Mouse (Mus musculus): Measurements from ENCODE around the gene Sec24d. TPM values are rescaled to one million over a fixed set of nuclear protein-coding genes. Genes with fewer than 3 reads are reported as not detected.
"Not testable (repeated sequence)": the region's sequence is repeated elsewhere in the genome, so short reads cannot be mapped to it uniquely, and the experiment has no call there.

Sec24d gene
- polyA plus RNA-seq, 1 experiment from 2014 or later, result 59.4 TPM

GRCm38 (mm10) chr3:123385486-123386156, 118.4 kb downstream of the Sec24d start, which contains the start of gene Mettl14:
Gene Mettl14 (minus strand): TSS chr3:123386108.
- ATAC-seq (ENCODE audit: low FRiP score, low TSS enrichment), result peak; percentile 99
- Histone ChIP-seq H3K4me3 (ENCODE audit: low read length) (peak within 1 kb of the TSS; percentile 70), H3K9ac (ENCODE audit: low read depth, low read length) (peak within 1 kb of the TSS; percentile 72), H3K9me3 (ENCODE audit: control insufficient read depth, low read length) (no peaks in the 10 kb centered on the region), H3K27me3 (ENCODE audit: control insufficient read depth, insufficient read depth, low read length) (no peaks in the 10 kb centered on the region), H3K4me1 (ENCODE audit: control insufficient read depth, insufficient read depth, low read length) (peaks cover 11% of the 10 kb centered on the region; the same call in 1 of the 2 replicates), H3K36me3 (ENCODE audit: control insufficient read depth, insufficient read depth, low read length) (peaks cover 4% of the 10 kb centered on the region; the same call in 1 of the 2 replicates), H3K27ac (ENCODE audit: low read depth, low read length) (peak within 1 kb of the TSS; percentile 90), H3K4me2 (replicated peaks; ENCODE audit: low read depth, low read length) (peak within 1 kb of the TSS; percentile 64)
- under 1% methylated on average over 41 of the region's 41 CpGs for WGBS

GRCm38 (mm10) chr3:123386157-123386780, 119.0 kb downstream of the Sec24d start:
- Histone ChIP-seq H3K4me2 (replicated peaks; ENCODE audit: low read depth, low read length) (peak overlapping the region; percentile 49), H3K4me3 (ENCODE audit: low read length) (peak overlapping the region; percentile 70), H3K9ac (ENCODE audit: low read depth, low read length) (peak overlapping the region; percentile 72), H3K27ac (ENCODE audit: low read depth, low read length) (peak overlapping the region; percentile 62; the same call in 1 of the 2 replicates), H3K4me1 (ENCODE audit: control insufficient read depth, insufficient read depth, low read length) (peaks cover 11% of the 10 kb centered on the region; the same call in 1 of the 2 replicates)
- not testable (repeated sequence) for H3K27me3 ChIP-seq (ENCODE audit: control insufficient read depth, insufficient read depth, low read length); H3K36me3 ChIP-seq (ENCODE audit: control insufficient read depth, insufficient read depth, low read length); H3K9me3 ChIP-seq (ENCODE audit: control insufficient read depth, low read length)
- WGBS, result 14% methylated on average over 12 of the region's 12 CpGs
- ATAC-seq (ENCODE audit: low FRiP score, low TSS enrichment), result peak; percentile 80

DNA sequence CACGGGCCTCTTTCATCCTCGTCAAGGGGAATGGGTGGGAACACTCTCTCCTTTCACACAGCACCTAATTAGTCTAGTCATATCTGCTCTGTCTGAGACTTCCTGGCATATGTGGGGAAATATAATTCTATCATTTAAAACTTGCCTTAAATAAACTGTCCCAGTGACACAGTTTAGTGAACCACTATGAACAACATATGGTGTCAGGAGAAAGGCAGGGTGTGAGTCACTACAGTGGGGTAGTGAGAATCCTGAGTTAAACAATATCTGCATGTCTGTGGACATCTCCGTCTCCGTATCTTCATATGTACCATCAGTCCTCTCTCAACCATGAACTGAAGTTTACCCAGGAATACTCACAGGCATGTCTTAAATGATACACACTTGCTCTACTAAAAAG, 123.9 kb downstream of the Sec24d start:
- no peak overlapping the region for H3K4me2 ChIP-seq (replicated peaks; ENCODE audit: low read depth, low read length)
- WGBS, result 84% methylated on average over 4 of the region's 4 CpGs
- H3K9me3 ChIP-seq (ENCODE audit: control insufficient read depth, low read length), result no peaks in the 10 kb centered on the region
- no peaks in the 10 kb centered on the region for H3K4me1 ChIP-seq (ENCODE audit: control insufficient read depth, insufficient read depth, low read length)
- no peak overlapping the region for H3K9ac ChIP-seq (ENCODE audit: low read depth, low read length)
- no peak for ATAC-seq (ENCODE audit: low FRiP score, low TSS enrichment)
- no peaks in the 10 kb centered on the region for H3K36me3 ChIP-seq (ENCODE audit: control insufficient read depth, insufficient read depth, low read length)
- no peaks in the 10 kb centered on the region; the same call in 1 of the 2 replicates for H3K27me3 ChIP-seq (ENCODE audit: control insufficient read depth, insufficient read depth, low read length)
- no peak overlapping the region for H3K4me3 ChIP-seq (ENCODE audit: low read length)
- no peak overlapping the region for H3K27ac ChIP-seq (ENCODE audit: low read depth, low read length)

GRCm38 (mm10) chr3:123395611-123396010, 128.4 kb downstream of the Sec24d start:
- no peak for ATAC-seq (ENCODE audit: low FRiP score, low TSS enrichment)
- WGBS, result 37% methylated on average over 5 of the region's 5 CpGs

DNA sequence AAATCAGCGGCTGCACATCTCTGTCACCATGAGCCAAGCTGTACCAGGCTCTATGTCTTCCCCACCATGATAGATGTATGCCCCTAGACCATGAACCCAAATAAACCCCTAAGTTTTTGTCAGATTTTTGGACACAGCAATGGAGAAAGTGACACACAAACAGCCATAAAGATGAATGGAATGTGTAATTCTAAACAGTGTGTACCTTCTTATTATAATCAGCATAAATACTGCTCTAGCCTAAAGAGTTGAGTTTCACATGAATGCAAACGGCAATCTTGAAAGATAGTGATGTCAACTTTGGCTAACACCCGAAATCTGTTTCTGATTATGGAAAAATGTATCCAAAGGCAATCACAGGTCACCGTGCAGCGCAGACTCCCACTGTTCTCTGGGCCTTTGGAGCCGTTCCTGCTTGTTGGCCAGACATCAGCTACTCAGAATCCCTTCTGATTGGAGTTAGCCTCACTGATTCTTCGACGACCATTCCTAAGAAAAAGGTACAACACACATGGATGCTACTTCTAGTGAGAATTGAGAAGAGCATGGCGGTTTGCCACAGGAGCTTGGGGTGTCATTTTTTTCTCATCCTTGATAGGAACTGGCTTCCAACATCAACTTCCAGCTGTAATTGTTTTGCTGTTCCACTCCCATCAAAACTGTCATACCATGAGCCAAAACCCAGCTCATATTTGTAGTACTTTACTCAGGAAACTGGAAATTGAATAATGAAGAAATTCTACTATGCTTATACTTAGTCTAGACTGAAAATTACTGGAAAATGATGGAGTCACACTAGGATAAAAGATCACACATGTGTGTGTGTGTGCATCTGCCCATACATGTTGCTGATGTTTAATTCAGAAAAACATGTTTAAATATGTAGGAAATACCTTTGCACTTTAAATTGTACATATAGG, 130.6 kb downstream of the Sec24d start:
- Histone ChIP-seq H3K4me2 (replicated peaks; ENCODE audit: low read depth, low read length) (no peak overlapping the region), H3K9me3 (ENCODE audit: control insufficient read depth, low read length) (no peaks in the 10 kb centered on the region), H3K9ac (ENCODE audit: low read depth, low read length) (no peak overlapping the region), H3K27me3 (ENCODE audit: control insufficient read depth, insufficient read depth, low read length) (no peaks in the 10 kb centered on the region; the same call in 1 of the 2 replicates), H3K4me3 (ENCODE audit: low read length) (no peak overlapping the region), H3K4me1 (ENCODE audit: control insufficient read depth, insufficient read depth, low read length) (no peaks in the 10 kb centered on the region), H3K27ac (ENCODE audit: low read depth, low read length) (no peak overlapping the region), H3K36me3 (ENCODE audit: control insufficient read depth, insufficient read depth, low read length) (no peaks in the 10 kb centered on the region)
- 80% methylated on average over 9 of the region's 9 CpGs for WGBS
- ATAC-seq (ENCODE audit: low FRiP score, low TSS enrichment), result no peak

More at GRCm38 (mm10) chr3:123395611-123396010, 128.4 kb downstream of the Sec24d start:
- H3K9me3 ChIP-seq (ENCODE audit: control insufficient read depth, low read length), result no peaks in the 10 kb centered on the region
- H3K27ac ChIP-seq (ENCODE audit: low read depth, low read length), result no peak overlapping the region
- H3K36me3 ChIP-seq (ENCODE audit: control insufficient read depth, insufficient read depth, low read length), result no peaks in the 10 kb centered on the region
- no peaks in the 10 kb centered on the region; the same call in 1 of the 2 replicates for H3K27me3 ChIP-seq (ENCODE audit: control insufficient read depth, insufficient read depth, low read length)
- H3K4me3 ChIP-seq (ENCODE audit: low read length), result no peak overlapping the region
- no peak overlapping the region for H3K4me2 ChIP-seq (replicated peaks; ENCODE audit: low read depth, low read length)
- no peak overlapping the region for H3K9ac ChIP-seq (ENCODE audit: low read depth, low read length)
- H3K4me1 ChIP-seq (ENCODE audit: control insufficient read depth, insufficient read depth, low read length), result no peaks in the 10 kb centered on the region

- H3K4me1 ChIP-seq (ENCODE audit: control insufficient read depth, insufficient read depth, low read length), result no peaks in the 10 kb centered on the region
- WGBS, result 72% methylated on average over 3 of the region's 3 CpGs
- ATAC-seq (ENCODE audit: low FRiP score, low TSS enrichment), result no peak
- H3K9me3 ChIP-seq (ENCODE audit: control insufficient read depth, low read length), result no peaks in the 10 kb centered on the region
- no peaks in the 10 kb centered on the region for H3K27me3 ChIP-seq (ENCODE audit: control insufficient read depth, insufficient read depth, low read length)
- no peaks in the 10 kb centered on the region for H3K36me3 ChIP-seq (ENCODE audit: control insufficient read depth, insufficient read depth, low read length)
- no peak overlapping the region for H3K4me2 ChIP-seq (replicated peaks; ENCODE audit: low read depth, low read length)
- H3K4me3 ChIP-seq (ENCODE audit: low read length), result no peak overlapping the region
- H3K9ac ChIP-seq (ENCODE audit: low read depth, low read length), result no peak overlapping the region
- no peak overlapping the region for H3K27ac ChIP-seq (ENCODE audit: low read depth, low read length)
Measured at GRCm38 (mm10) chr3:123404945-123405344, 137.7 kb downstream of the Sec24d start.

DNA sequence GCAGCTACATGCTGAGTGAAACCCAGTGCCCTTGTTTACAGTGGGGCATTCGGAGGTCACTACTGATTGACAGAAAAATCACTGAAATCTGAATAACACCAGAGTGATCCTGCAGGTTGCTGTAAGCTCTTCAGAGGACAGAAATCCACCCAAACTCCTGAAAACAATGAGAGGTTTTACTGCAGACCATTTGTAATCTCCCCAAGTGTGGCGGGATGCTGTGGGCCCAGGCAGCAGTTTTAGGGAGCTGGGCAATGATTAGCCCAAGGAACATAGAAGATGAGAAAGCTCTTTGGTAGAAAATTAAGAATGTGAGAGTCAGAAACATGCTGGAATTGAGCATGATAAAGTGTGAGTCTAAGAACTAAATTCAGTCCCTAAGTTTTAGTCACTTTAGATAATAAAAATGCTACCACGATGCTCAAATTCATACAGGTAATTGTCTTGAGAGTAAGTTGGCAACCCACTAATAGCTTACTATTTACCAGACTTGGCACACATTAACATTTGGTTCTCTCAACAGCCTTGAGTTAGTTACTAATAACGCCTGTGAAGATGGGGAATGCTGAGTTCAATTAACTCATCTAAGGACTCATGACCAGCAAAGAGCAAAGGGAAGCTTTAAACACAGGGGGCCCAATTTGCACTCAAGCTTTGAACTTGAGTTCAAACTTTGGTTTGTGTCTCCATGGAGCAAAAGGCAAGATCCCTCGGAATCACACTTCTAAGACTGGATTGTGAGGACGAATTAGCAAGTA, 144.7 kb downstream of the Sec24d start:
- Histone ChIP-seq H3K4me2 (replicated peaks; ENCODE audit: low read depth, low read length) (no peak overlapping the region), H3K4me3 (ENCODE audit: low read length) (no peak overlapping the region), H3K36me3 (ENCODE audit: control insufficient read depth, insufficient read depth, low read length) (no peaks in the 10 kb centered on the region), H3K27me3 (ENCODE audit: control insufficient read depth, insufficient read depth, low read length) (no peaks in the 10 kb centered on the region), H3K9me3 (ENCODE audit: control insufficient read depth, low read length) (peaks cover 4% of the 10 kb centered on the region; the same call in 1 of the 2 replicates), H3K27ac (ENCODE audit: low read depth, low read length) (peak overlapping the region; percentile 71; the same call in 1 of the 2 replicates), H3K9ac (ENCODE audit: low read depth, low read length) (no peak overlapping the region), H3K4me1 (ENCODE audit: control insufficient read depth, insufficient read depth, low read length) (no peaks in the 10 kb centered on the region)
- ATAC-seq (ENCODE audit: low FRiP score, low TSS enrichment), result peak; percentile 57; the same call in 1 of the 2 replicates
- 67% methylated on average over 6 of the region's 6 CpGs for WGBS

GRCm38 (mm10) chr3:123413173-123413572, 145.9 kb downstream of the Sec24d start:
- H3K27me3 ChIP-seq (ENCODE audit: control insufficient read depth, insufficient read depth, low read length), result no peaks in the 10 kb centered on the region
- H3K27ac ChIP-seq (ENCODE audit: low read depth, low read length), result no peak overlapping the region
- no peak overlapping the region for H3K4me3 ChIP-seq (ENCODE audit: low read length)
- H3K9ac ChIP-seq (ENCODE audit: low read depth, low read length), result no peak overlapping the region
- peaks cover 4% of the 10 kb centered on the region; the same call in 1 of the 2 replicates for H3K9me3 ChIP-seq (ENCODE audit: control insufficient read depth, low read length)
- H3K36me3 ChIP-seq (ENCODE audit: control insufficient read depth, insufficient read depth, low read length), result no peaks in the 10 kb centered on the region
- no peak; the same call in 1 of the 2 replicates for ATAC-seq (ENCODE audit: low FRiP score, low TSS enrichment)
- no peaks in the 10 kb centered on the region for H3K4me1 ChIP-seq (ENCODE audit: control insufficient read depth, insufficient read depth, low read length)
- H3K4me2 ChIP-seq (replicated peaks; ENCODE audit: low read depth, low read length), result no peak overlapping the region
- 55% methylated on average over 5 of the region's 5 CpGs for WGBS

All from kidney, embryonic 14.5 days (tissue).